Mouse (Mus musculus) adrenal gland, postnatal 4 days (tissue): ENCODE measurements around the gene Gpr162. TPM values are rescaled to one million over a fixed set of nuclear protein-coding genes. Genes with fewer than 3 reads are reported as not detected.
"Not testable (repeated sequence)": the region's sequence is repeated elsewhere in the genome, so short reads cannot be mapped to it uniquely, and the experiment has no call there.

Experiments used
- DNase-seq, 2 experiments: peaks; one replicate each; pipeline ENCODE4 v3.0.0; 2021 to 2022; ENCODE audit warnings: low spot score in 2 of 2, mixed read lengths in 2 of 2
- total RNA-seq, 2 experiments: library from RNA; stranded (reverse); gene quantifications; 2 replicates each; pipeline ENCODE4 v1.2.3; 2021

Gene Gpr162
- total RNA-seq, 2 experiments from 2014 or later = 5.1 to 5.6 TPM

GRCm38 (mm10) chr6:124847305-124847704 lies 16.5 kb downstream of the Gpr162 start:
- DNase-seq = peak; percentile 76 to 85

- no peak for DNase-seq
These were observed 23.3 kb downstream of the Gpr162 start, which contains the start of gene Gnb3 for GRCm38 (mm10) chr6:124840241-124841167. TSS of gene Gnb3 (minus strand) at chr6:124840275.

- no peak for DNase-seq
These were observed 24.0 kb downstream of the Gpr162 start for GRCm38 (mm10) chr6:124839805-124840204.

GRCm38 (mm10) chr6:124836411-124836810 lies 27.4 kb downstream of the Gpr162 start:
- no peak for DNase-seq

- DNase-seq = no peak
These were observed 28.3 kb downstream of the Gpr162 start for GRCm38 (mm10) chr6:124835531-124835930.

- DNase-seq = no peak
These were observed 29.2 kb downstream of the Gpr162 start for GRCm38 (mm10) chr6:124834512-124835081.

GRCm38 (mm10) chr6:124831649-124832048 lies 32.1 kb downstream of the Gpr162 start:
- no peak for DNase-seq

- DNase-seq = not testable (repeated sequence)
These were observed 32.6 kb downstream of the Gpr162 start for GRCm38 (mm10) chr6:124831199-124831598.

GRCm38 (mm10) chr6:124829799-124830700 lies 33.7 kb downstream of the Gpr162 start:
- peak; percentile 64 to 84 for DNase-seq

- peak; percentile 94 to 97 for DNase-seq
These were observed 34.6 kb downstream of the Gpr162 start, which contains the start of the genes Usp5 and Cdca3 for GRCm38 (mm10) chr6:124828868-124829798. TSS of gene Usp5 (minus strand) at chr6:124829484. TSS of gene Cdca3 (plus strand) at chr6:124829547.

- DNase-seq = peak in 1 of 2 experiments; percentile 45
These were observed 35.6 kb downstream of the Gpr162 start for GRCm38 (mm10) chr6:124828101-124828592.

GRCm38 (mm10) chr6:124822049-124822448 lies 41.7 kb downstream of the Gpr162 start:
- DNase-seq = no peak

- DNase-seq = no peak
These were observed 42.9 kb downstream of the Gpr162 start for GRCm38 (mm10) chr6:124820891-124821290.

- DNase-seq = no peak
These were observed 45.8 kb downstream of the Gpr162 start for GRCm38 (mm10) chr6:124817971-124818370.

GRCm38 (mm10) chr6:124817563-124817962 lies 46.2 kb downstream of the Gpr162 start:
- no peak for DNase-seq

GRCm38 (mm10) chr6:124817125-124817524 lies 46.7 kb downstream of the Gpr162 start:
- no peak for DNase-seq

- no peak for DNase-seq
These were observed 47.2 kb downstream of the Gpr162 start for GRCm38 (mm10) chr6:124816611-124817010.

- DNase-seq = no peak
These were observed 48.7 kb downstream of the Gpr162 start for GRCm38 (mm10) chr6:124814858-124815774.

- DNase-seq = no peak
These were observed 49.3 kb downstream of the Gpr162 start for GRCm38 (mm10) chr6:124814448-124814847.
